Mouse (Mus musculus): ENCODE data around the gene Rapgef4. TPM values are rescaled to one million over a fixed set of nuclear protein-coding genes. Genes with fewer than 3 reads are reported as not detected.

Gene Rapgef4
- total RNA-seq, 2 experiments from 2014 or later = 0.88 to 0.98 TPM

DNA sequence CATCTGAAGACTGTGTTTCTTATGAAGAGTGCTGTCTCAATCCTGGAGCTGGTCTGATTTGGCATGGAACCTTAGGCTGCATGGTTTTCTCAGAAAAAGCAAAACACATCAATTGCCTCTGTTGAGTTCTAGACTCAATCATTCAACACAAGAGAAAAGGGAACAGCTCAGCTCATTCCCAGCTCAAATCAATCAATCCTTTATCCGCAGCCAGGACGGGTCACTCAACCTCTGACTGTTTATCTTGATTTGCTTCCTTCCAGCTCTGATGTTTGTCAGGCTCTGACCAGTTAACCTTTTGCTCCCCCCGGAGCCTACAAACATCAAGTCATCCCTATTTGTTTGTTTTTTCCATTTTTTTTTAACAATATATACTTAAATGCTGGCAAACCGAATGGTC lies 192.8 kb downstream of the Rapgef4 start:
- ATAC-seq (ENCODE audit: poor library complexity, severe bottlenecking) = no peak

DNA sequence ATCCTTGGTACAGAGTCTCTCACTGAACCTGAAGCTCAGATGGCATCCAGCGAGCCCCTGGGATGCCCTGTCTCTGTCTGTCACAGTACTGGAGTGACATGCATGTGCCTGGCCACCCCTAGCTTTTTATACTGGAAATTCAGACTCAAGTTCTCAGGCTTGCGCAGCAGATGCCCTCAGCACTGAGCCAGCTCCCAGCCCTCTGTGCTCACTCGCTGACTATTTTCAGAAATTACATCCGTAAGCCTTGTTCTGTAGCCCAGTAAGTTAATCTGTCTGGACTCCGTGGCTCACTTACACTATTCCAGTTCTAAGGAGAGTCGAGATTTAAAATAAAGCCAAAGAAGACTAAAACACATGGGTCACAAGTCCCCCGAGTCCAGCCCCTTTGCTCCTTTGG lies 194.5 kb downstream of the Rapgef4 start:
- no peak for ATAC-seq (ENCODE audit: poor library complexity, severe bottlenecking)

DNA sequence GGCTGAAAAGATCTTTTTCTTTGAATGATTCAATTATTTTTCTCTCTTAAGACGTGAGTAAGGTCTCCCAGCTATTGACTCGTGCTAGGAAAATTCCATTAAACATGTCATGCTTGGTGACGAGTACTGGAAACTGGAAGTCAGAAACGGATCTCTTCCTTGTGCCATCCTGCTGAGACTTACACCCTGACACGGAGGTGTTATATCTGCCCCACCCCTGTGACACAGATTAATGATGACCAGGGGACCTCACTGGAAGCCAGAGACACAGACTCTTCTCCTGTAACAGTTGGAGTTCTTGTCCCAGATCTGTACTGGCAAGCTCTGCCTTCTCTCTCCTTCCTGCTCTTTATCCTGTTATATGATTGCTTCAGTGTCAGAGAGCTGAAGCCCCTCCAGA lies 194.9 kb downstream of the Rapgef4 start:
- no peak for ATAC-seq (ENCODE audit: poor library complexity, severe bottlenecking)

DNA sequence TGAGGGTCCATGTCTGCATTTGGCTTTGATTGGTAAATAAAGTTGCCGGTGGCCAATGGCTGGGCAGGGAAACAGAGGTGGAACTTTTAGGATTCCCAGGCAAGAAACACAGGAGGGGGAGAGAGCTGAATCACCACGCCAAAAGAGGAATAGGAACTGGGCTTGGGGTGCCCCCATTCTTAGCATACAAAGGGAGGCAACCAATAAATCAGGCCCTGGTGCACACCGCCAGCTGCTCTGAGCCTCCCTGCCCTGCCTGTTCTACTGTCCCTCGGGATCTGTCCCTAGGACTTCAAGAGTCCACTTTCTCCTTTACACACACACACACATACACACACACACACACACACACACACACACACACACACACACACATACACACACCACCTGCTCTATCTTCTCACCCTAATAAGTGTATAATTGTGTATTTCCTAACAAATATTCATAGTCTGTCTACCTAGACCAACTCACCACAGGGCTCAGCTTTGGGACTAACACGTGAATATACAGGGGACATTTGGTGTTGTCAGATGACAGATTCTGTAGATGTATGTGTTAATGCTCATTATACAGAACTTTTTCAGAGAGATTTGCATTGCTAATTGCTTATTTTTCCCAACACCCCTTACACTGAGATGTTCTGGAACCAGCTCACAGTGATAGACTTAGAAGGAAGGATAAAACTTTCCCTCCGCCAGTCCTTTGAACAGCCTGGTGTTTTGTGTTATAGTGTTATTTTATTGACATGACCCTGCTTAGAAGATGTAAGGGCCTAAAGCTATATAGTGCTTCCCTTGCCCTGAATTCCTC lies 196.4 kb downstream of the Rapgef4 start:
- ATAC-seq (ENCODE audit: poor library complexity, severe bottlenecking) = peak; percentile 57; the same call in 1 of the 2 replicates

DNA sequence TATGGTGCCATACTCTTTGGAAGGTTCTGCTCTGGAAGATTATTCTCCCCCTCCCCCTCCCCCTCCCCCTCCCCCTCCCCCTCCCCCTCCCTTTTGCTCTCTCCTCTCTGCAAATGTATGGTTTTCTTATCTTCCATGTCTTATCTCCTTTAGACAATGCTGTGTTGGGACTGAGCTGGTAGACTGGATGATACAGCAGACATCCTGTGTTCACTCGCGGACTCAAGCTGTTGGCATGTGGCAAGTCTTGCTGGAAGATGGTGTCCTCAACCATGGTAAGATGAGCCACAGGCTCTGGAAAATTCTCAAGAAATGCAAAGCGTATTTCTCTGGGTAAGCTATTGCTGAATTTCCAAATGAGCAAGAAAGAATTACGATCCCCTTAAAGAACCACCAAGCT lies 197.0 kb downstream of the Rapgef4 start:
- no peak for ATAC-seq (ENCODE audit: poor library complexity, severe bottlenecking)

DNA sequence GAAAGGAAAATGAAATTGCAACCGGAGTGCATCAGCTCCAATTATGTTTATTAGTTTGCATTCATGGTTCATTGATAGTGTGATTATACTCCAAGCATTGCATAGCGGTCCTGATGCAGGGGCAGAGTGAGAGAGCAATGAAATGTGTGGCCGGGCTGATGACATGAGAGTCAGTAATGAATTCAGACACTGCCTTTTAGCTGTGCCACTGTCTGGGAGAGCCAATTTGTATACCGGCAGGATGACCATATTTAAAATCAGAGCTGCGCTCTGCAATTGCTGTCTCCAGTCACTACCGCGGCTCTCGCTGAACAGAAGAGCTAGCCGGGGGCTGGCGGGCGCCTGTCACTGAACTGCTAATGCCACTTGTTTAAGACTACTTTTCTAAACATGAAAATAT lies 197.5 kb downstream of the Rapgef4 start:
- no peak for ATAC-seq (ENCODE audit: poor library complexity, severe bottlenecking)

DNA sequence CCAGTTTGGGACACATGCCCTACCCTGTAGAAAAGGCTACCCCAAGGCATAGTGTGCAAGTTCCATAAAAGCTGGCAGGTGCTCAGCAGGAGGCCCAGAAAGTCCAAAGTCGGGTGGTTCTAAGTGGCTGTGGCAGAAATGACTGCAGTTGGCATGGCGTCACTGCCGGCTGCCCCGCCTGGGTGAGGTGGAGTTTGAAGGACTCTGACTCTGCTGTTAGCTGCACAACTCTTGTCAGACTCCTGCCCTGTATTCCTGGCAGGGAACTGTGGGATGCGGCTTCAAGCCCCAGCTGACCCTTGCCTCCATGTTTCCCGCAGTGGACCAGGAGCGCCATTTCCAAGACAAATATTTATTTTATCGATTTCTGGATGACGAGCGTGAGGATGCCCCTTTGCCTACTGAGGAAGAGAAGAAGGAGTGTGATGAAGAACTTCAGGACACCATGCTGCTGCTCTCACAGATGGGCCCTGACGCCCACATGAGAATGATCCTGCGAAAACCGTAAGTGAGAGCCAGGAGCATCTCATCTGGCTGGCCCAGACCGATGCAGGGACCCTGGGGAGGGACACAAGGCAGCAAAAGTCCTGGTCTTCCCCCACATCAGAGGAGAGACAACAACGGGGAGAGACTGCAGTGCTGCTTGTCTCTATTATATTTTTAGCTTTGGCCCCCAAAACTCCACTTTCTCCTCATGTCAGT lies 198.7 kb downstream of the Rapgef4 start:
- ATAC-seq (ENCODE audit: poor library complexity, severe bottlenecking) = no peak

DNA sequence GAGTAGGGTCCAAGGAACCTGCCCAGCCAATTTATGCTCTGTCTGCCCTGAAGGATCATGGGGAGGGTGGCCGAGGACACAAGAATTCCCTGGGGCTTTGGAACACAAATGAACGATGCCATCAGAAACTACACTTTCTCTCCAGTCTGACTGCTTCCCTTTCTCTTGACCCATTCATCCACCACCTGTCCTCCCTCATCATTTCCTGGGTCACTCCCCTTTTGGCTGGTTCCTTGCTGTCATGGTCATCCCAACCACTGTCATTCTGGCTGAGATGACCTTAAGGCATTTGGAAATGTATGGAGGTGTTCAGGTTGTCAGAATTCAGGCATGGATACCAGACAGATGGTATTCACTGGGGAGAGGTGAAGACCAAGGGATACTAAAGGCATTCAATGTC lies 200.4 kb downstream of the Rapgef4 start:
- no peak for ATAC-seq (ENCODE audit: poor library complexity, severe bottlenecking)

DNA sequence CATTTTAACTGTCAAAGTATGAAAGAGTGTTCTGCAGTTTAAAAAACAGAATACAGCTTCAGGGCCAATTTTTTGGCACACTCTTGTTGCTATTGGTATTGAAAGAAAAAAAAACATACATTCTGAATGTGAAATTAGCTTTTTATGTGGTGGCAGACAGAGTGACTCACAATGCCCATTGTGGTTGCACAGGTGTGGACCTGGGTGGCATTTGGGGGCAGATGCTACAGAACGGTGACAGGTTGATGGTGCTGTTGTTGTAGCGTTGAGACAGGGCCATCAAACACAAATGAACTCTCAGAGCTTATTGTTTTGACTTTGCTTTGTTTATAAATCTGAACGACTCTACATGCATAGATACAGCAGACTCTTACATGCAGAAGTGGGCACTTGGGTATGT lies 202.7 kb downstream of the Rapgef4 start:
- ATAC-seq (ENCODE audit: poor library complexity, severe bottlenecking) = no peak

DNA sequence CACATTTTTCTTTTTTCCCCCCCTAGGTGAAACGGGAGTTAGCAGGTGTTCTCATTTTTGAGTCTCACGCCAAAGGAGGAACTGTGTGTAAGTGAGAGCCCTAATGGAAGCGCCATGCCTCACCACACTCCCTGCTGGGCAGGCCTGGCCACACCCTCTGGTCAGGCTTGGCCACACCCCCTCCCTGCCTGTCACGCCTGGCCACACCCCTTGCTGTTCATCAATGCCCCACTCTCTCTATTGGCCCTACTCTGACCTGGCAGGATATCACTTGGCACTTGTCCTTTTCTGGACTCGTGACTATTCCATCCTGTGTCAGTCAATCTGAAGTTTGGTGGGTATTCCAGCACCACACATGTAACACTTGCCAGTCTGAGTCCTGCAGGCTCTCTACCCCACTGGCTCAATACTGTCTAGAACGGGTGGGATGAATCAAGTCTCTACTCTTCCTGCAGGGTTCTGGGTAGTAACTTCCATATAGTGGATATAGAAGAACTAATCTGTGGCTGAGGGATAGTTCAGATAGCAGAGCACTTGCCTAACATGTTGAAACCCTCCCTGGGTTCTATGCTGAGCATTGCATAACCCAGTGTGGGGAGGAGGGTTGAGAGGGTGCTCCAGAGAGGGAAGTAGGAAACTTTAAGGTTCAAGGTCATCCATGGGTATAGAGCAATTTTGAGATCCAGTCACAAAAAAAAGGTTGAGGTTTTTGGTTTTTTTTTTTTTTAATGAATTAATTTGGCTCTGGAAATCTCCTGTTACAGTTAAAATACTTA lies 215.3 kb downstream of the Rapgef4 start:
- peak; percentile 89 for ATAC-seq (ENCODE audit: poor library complexity, severe bottlenecking)

DNA sequence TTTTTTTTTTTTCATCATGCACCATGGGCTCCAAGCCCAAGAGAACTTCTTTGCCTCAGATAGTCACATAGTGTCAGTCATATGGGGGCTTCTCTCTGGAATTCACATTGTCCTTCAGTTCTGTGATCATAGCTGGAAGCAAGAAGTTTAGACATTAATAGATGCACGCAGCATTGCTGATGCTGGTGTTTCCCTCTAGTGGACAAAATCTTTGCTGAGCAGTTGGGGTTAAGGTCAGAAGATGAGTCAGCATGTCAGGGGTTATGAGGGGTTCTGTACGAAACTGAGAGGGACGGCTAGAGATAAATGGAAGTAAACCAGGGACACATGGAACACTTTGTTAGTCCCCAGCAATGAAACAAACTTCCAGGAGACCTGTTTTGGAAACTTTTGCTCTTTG lies 216.0 kb downstream of the Rapgef4 start:
- ATAC-seq (ENCODE audit: poor library complexity, severe bottlenecking) = peak; percentile 34

DNA sequence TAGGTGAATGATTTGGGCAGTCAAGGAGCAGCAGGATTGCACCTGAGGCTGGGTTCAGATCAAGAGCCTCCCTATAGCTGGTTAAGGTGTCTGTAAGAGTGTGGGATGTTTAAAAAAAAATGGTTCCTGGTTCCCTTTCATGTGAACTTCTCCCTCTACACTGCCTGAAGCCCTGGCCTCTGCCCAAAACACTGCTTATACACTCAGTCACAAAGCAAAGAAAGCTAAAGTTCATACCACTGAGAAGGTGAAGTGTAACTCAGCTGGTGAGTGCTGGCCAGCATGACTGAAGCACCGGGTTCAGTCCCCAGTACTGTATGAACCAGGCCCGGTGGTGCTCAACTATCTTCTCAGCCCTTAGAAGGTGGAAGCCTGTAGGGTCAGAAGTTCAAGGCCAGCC lies 218.4 kb downstream of the Rapgef4 start:
- ATAC-seq (ENCODE audit: poor library complexity, severe bottlenecking) = no peak

DNA sequence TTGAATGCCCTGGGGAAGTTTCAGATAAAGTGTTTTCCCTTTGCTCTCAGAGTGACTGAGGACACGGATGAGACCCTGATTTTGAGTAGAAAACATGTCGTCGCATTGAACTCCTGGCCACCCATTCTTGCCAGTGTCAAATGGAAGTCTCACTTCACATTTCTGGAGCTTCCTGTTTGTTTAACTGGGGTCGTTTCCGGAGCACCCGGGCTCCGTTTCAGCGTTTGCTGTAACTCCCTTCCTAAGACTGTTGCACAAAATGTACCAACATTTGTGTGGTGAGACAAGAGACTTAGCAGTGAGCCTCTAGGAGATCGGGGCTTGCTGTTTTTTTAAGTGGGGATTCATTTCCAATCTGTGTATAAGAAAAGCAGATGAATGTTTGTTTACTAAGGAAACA lies 220.5 kb downstream of the Rapgef4 start:
- peak; percentile 17 for ATAC-seq (ENCODE audit: poor library complexity, severe bottlenecking)

DNA sequence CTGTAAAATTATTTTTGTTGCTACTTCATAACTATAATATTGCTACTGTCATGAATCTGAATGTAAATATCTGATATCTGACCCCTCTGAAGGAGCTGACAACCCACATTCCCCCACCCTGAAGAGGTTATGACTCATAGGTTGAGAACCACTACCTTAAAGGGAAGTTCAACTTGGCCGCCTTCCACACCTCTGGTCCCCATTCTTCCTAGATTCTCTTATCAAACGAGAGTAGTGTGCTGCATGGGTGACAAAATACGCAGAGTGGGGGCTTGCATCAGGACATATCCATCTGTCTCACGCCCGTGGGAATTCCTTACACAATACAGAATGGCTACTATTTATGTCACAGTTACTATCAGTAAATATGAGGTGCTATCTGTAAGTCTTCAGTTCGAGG lies 221.2 kb downstream of the Rapgef4 start:
- peak; percentile 55 for ATAC-seq (ENCODE audit: poor library complexity, severe bottlenecking)

DNA sequence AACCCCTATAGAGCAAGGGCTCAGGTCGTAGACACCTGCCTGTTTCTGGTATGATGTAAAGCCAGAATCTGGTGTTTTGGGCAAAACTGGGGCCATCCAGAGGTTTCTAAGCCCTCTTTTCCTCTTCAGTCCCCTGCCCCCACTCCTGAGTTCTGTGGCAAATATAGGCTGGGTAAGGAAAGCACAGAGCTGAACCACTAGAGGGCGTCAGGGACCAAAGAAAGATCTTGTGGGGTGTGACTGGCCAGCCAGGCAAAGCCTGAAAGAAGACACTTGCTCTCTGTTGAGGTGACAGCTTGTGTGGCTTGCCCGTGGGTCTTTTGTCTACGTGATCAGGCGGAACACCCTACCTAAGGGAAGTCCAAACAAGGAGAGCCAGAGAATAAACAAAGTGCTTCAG lies 222.6 kb downstream of the Rapgef4 start:
- ATAC-seq (ENCODE audit: poor library complexity, severe bottlenecking) = peak; percentile 72

DNA sequence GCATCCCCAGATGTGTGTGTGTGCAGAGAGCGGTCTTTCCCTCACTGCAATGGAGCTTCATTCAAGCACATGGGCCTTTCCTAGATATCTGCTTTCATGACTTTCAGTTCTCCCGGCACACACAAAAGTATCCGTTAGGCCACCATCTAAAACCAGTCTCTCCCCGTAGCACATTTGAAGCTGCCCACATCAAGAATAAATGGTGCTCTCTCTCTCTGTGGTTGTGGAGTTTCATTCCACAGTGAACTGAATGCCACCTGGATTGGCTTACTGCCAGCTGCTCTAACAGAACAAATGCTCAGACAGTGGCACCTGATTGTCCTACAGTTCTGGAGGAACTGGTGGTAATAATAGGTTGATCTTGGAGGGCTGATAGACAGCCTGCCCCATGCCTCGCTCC lies 224.8 kb downstream of the Rapgef4 start:
- no peak for ATAC-seq (ENCODE audit: poor library complexity, severe bottlenecking)

DNA sequence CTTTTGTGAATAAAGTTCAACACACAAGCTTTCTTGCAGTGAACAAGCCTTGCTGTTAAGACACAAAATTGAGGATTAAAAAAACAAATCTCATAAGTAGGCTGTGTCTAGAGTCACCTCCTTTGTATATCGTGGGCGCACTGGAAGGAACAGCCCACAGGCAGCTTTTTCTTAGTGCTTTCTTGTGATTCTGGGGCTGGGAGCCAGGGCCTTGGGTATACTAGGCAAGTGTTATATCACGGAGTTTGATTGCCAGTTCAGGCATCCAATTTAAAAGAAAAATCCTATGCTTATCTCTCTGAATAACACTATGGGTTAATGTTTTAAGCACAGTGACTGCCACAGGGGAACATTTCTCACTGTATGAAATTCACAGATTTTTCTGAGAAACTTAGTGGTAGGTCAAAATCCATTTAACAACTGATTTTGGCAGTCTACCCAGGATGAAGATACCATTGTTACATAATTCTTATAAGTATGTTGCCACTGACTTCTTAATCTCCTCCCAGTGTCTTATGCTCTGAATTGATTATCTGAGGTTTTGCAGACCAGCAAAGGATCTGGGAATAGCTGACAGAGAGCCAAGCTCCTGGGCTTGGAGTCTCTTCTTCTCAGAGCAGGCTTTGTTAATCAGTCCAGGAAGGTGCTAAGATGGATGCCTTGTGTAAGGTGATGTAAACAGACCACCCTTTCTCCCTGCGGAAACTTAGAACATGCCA lies 225.6 kb downstream of the Rapgef4 start:
- no peak for ATAC-seq (ENCODE audit: poor library complexity, severe bottlenecking)

DNA sequence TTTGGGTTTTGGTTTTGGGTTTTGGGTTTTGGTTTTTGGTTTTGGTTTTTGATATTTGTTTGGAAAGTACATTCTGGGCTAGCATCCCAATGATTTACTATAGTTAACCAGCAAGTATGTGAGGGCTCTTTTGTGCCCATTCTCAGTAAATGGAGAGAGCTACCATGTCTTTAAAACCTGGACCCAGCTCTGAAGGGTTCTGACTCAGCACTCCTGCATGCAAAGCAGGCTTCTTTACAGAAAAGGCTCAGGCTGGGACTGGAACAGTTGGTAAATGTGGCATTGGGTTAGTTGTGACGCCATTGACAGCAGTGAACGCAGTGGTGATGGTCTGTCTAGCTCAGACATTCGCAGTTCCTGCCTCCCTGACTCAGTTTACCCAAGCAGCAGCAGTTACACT lies 236.3 kb downstream of the Rapgef4 start:
- no peak for ATAC-seq (ENCODE audit: poor library complexity, severe bottlenecking)

DNA sequence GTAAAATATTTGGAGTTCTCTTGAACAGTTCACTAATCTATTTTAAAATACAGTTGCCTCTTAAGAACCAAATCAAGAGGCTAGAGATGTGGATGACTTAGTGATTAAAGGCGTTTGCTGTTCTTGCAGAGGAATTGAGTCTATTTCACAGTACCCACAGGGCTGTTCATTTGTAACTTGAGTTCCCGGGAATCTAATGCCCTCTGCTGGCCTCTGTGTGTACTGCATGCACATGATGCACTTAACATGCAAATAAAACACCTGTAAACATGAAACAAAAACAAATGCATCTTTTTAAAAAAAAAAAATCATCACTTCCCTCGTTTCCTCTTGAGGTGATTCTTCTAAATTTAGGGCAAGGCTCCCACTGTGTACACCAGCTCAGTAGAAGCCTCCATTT lies 238.9 kb downstream of the Rapgef4 start:
- ATAC-seq (ENCODE audit: poor library complexity, severe bottlenecking) = peak; percentile 62; the same call in 1 of the 2 replicates

DNA sequence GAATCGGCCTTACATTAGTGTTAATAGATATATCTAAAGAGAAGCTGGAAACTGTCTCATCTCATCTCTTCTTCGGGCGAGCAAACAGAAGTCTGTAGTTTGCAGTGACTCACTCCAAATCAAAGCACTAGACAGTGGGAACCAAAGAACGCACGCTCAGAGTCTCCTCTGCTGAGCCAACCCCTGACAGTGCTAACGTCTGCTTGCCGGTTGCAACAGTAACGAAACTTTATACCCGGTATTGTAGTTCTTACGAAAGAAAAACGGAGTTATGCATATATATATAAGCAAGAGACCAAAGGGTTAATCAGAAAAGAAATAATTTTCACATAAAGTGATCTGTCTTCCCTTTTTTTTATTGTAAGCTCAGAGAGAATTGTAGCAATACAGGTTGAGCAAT lies 240.2 kb downstream of the Rapgef4 start:
- peak; percentile 57 for ATAC-seq (ENCODE audit: poor library complexity, severe bottlenecking)

DNA sequence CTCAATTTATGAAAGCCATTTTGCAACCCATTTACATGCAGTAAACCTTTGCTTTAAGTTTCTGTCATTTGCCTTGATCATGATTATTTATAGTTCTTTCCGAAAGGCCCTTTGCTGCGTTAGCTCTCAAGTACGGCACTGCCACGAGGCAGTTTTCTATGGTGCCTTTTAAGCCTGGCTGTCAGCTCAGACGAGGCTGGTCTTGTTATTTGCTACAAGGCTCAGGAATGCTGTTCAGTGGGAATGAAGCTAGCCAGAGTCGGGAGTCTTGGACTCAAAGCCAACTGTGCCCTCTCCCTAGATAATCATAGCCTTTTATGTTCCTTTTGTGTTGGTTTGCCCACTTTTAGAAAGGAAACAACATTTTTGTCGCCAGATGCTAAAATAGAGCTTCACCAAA lies 240.7 kb downstream of the Rapgef4 start:
- no peak for ATAC-seq (ENCODE audit: poor library complexity, severe bottlenecking)

Data from megakaryocyte, adult 5-6 weeks (primary cell).